Mouse (Mus musculus) heart, postnatal 0 days (tissue): ENCODE data around the gene Slamf1.

ENCODE experiments used
- CTCF ChIP-seq: IDR thresholded peaks from 2 replicates; pipeline ENCODE4 v1.5.1; 2016; ENCODE audit warnings: antibody characterized with exemption, control low read depth, low read depth
- EP300 ChIP-seq: IDR thresholded peaks from 2 replicates; pipeline ENCODE4 v1.6.1; 2016; ENCODE audit warnings: antibody characterized with exemption, low read depth

DNA sequence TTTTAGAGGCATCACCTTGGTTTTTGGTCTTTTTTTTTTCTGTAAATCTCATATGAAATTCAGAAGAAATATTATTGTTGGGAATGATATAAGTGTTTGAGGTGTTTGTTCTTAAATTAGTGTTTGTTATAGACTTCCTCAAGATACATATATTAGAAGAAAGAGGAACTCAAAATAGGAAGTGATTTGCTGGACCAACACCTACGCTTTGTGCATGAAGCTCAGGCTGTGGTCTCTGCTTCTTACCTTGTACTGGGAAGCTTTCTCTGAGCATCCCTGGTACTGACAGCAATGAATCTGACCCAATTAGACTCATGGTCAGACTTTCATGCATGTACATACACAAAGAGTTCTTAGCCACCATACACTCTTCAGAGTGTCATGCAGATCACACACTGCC, 18.9 kb downstream of the Slamf1 start:
- TF ChIP-seq CTCF (no peak), EP300 (no peak)
